In genomic region chr19:3666632-3667031, GRCm38 (mm10) we compare ENCODE assay signal across 12 mouse cellular contexts. TPM values are rescaled to one million over a fixed set of nuclear protein-coding genes. Genes with fewer than 3 reads are reported as not detected.
A peak's percentile ranks its signal among the peaks of the same experiment; 100 is the strongest.
DNase-seq lines count a peak whose midpoint lies in the region; ATAC-seq and TF ChIP-seq lines count a peak whose summit lies in the region.
"Had no signal": no experiment of that assay in that cellular context is flagged by ENCODE, and none has a peak within 500 bp of the region (broad histone marks: within the 10 kb centered on the region; RNA-seq: fewer than 3 reads in every experiment).

No protein-coding gene starts in this region.

- WGBS in heart, embryonic 13.5 days = 76% methylated on average over 2 of the region's 2 CpGs
- WGBS in lung, embryonic 15.5 days = 71% methylated on average over 2 of the region's 2 CpGs
- WGBS in liver, postnatal 0 days (ENCODE audit: insufficient replicate concordance) = 52% methylated on average over 2 of the region's 2 CpGs

- intact Hi-C loops in heart, postnatal 36 days (cut with DNase I) = no loop called here
- intact Hi-C loops in gastrocnemius, postnatal 14 days (cut with DNase I; ENCODE audit: low total_unique reads) = no loop called here

- ATAC-seq in heart, embryonic 13.5 days (ENCODE audit: extremely low read depth, insufficient number of reproducible peaks, low FRiP score, low TSS enrichment) = no peak
- no peak for ATAC-seq in lung, embryonic 15.5 days (ENCODE audit: borderline replicate concordance, extremely low read depth, low FRiP score, low TSS enrichment)
- peak; percentile 61 for ATAC-seq in liver, postnatal 0 days
- ATAC-seq: forebrain, embryonic 15.5 days; hindbrain, embryonic 16.5 days had no signal

- no peak for DNase-seq in heart, postnatal 36 days
- no peak for DNase-seq in lung, postnatal 10 days
- DNase-seq in fibroblast of lung, adult 2 months (ENCODE audit: low read depth) = peak; percentile 78
- no peak for DNase-seq in liver, postnatal 0 days
- DNase-seq in testis, postnatal 14 days (ENCODE audit: low spot score) = no peak
- no peak for DNase-seq in gastrocnemius, postnatal 14 days
- DNase-seq: cerebellum, adult 11 months; thymus, postnatal 25 days had no signal

- H3K4me2 ChIP-seq in heart, embryonic 13.5 days = no peak overlapping the region
- H3K4me2 ChIP-seq in lung, embryonic 15.5 days = no peak overlapping the region
- no peak overlapping the region for H3K4me2 ChIP-seq in liver, postnatal 0 days (ENCODE audit: low read depth, low read length)
- H3K4me2 ChIP-seq: forebrain, embryonic 15.5 days had no signal

- peaks cover 59% of the 10 kb centered on the region for H3K4me1 ChIP-seq in heart, embryonic 13.5 days
- peaks cover 60% of the 10 kb centered on the region for H3K4me1 ChIP-seq in lung, embryonic 15.5 days
- H3K4me1 ChIP-seq in liver, postnatal 0 days (ENCODE audit: insufficient read depth) = peaks cover 53% of the 10 kb centered on the region

- TF ChIP-seq CTCF in liver, postnatal 0 days (IDR thresholded peaks at IDR 0.05; ENCODE audit: low read depth) = no peak

- no peaks in the 10 kb centered on the region; the same call in 1 of the 2 replicates for H3K36me3 ChIP-seq in heart, embryonic 13.5 days
- H3K36me3 ChIP-seq in lung, embryonic 15.5 days = no peaks in the 10 kb centered on the region
- no peaks in the 10 kb centered on the region for H3K36me3 ChIP-seq in liver, postnatal 0 days (replicated peaks; ENCODE audit: insufficient read depth, low read length)
- H3K36me3 ChIP-seq: forebrain, embryonic 15.5 days had no signal

- TF ChIP-seq EP300 in liver, postnatal 0 days (IDR thresholded peaks at IDR 0.05; ENCODE audit: low read depth) = no peak

- no peaks in the 10 kb centered on the region for H3K27me3 ChIP-seq in heart, embryonic 13.5 days (replicated peaks)
- H3K27me3 ChIP-seq in lung, embryonic 15.5 days = no peaks in the 10 kb centered on the region
- no peaks in the 10 kb centered on the region for H3K27me3 ChIP-seq in liver, postnatal 0 days (ENCODE audit: insufficient read depth, low read length)
- H3K27me3 ChIP-seq: forebrain, embryonic 15.5 days had no signal

- H3K9me3 ChIP-seq in heart, embryonic 13.5 days = no peaks in the 10 kb centered on the region
- H3K9me3 ChIP-seq in lung, embryonic 15.5 days = no peaks in the 10 kb centered on the region
- H3K9me3 ChIP-seq in liver, postnatal 0 days (ENCODE audit: low read length) = no peaks in the 10 kb centered on the region
- H3K9me3 ChIP-seq: forebrain, embryonic 15.5 days had no signal

- H3K4me3 ChIP-seq in heart, embryonic 13.5 days = no peak overlapping the region
- H3K4me3 ChIP-seq in lung, embryonic 15.5 days = no peak overlapping the region
- no peak overlapping the region for H3K4me3 ChIP-seq in liver, postnatal 0 days (ENCODE audit: low read depth, low read length)
- H3K4me3 ChIP-seq: forebrain, embryonic 15.5 days had no signal

- no peak overlapping the region for H3K9ac ChIP-seq in heart, embryonic 13.5 days
- no peak overlapping the region for H3K9ac ChIP-seq in lung, embryonic 15.5 days
- H3K9ac ChIP-seq in liver, postnatal 0 days (replicated peaks) = no peak overlapping the region
- H3K9ac ChIP-seq: forebrain, embryonic 15.5 days had no signal

- H3K27ac ChIP-seq in heart, embryonic 13.5 days (replicated peaks) = peak overlapping the region; percentile 54
- peak overlapping the region; percentile 74 for H3K27ac ChIP-seq in lung, embryonic 15.5 days
- H3K27ac ChIP-seq in liver, postnatal 0 days (ENCODE audit: low read depth) = peak overlapping the region; percentile 30
- H3K27ac ChIP-seq: forebrain, embryonic 15.5 days had no signal

RNA-seq across cellular contexts. Expression of gene Lrp5, which starts 19.7 kb away (rescaled TPM):
- 2.9 and 3.3 TPM in 2 replicates for polyA plus RNA-seq in heart, embryonic 13.5 days (2015; fragmentation: Nextera tagmentation; extraction: Ambion mirVana)
- total RNA-seq in heart, postnatal 36 days (2021) = 10 to 100 TPM; 51.3 to 60.3 TPM
- 7.7 TPM in 2 replicates for polyA plus RNA-seq in lung, embryonic 15.5 days (2015; fragmentation: Nextera tagmentation; extraction: Ambion mirVana)
- polyA plus RNA-seq in liver, postnatal 0 days (2015; fragmentation: Nextera tagmentation; extraction: Ambion mirVana) = 2.7 and 3.6 TPM in 2 replicates
- total RNA-seq in gastrocnemius, postnatal 14 days (2021) = 10 to 100 TPM; 33.0 to 39.3 TPM

RNA-seq across cellular contexts. Expression of gene 1810055G02Rik, which starts 41.5 kb away (rescaled TPM):
- polyA plus RNA-seq in heart, embryonic 13.5 days (2015; fragmentation: Nextera tagmentation; extraction: Ambion mirVana) = 24.1 and 26.2 TPM in 2 replicates
- 1 to 10 TPM; 7.3 to 7.5 TPM for total RNA-seq in heart, postnatal 36 days (2021)
- 31.9 and 32.2 TPM in 2 replicates for polyA plus RNA-seq in lung, embryonic 15.5 days (2015; fragmentation: Nextera tagmentation; extraction: Ambion mirVana)
- 48.2 and 52.7 TPM in 2 replicates for polyA plus RNA-seq in liver, postnatal 0 days (2015; fragmentation: Nextera tagmentation; extraction: Ambion mirVana)
- 10 to 100 TPM in 1 of 2 experiments, 1 to 10 TPM in 1; 9.7 to 15.9 TPM for total RNA-seq in gastrocnemius, postnatal 14 days (2021)
